Mouse (Mus musculus): ENCODE measurements at regions not wholly inside any gene's neighbourhood (a gene's known extent, or its start where the extent isn't known, plus 50 kb on each side); places are given as distances from the start of the nearest gene placed in this dataset.

GRCm38 (mm10) chr4:131254691-131255090, 310.5 kb downstream of the Matn1 start:
- TF ChIP-seq POLR2A (IDR thresholded peaks at IDR 0.05; ENCODE audit: borderline replicate concordance, low read depth, low read length): no peak
- no peak for TF ChIP-seq CTCF (IDR thresholded peaks at IDR 0.05; ENCODE audit: low read depth, low read length)

All from bone marrow macrophage, adult 2 months (primary cell).